Mouse (Mus musculus) cerebellum, adult 18-20 months (tissue): ENCODE results near the gene Olfr356.

ENCODE experiments used
- DNase-seq, 2 experiments: peaks; one replicate each; pipeline ENCODE4 v3.0.0; 2021

Gene Olfr356

GRCm38 (mm10) chr2:36936821-36937220, at the start of gene Olfr356:
Gene Olfr356, plus strand, starts transcription at chr2:36937121.
- no peak for DNase-seq

- no peak for DNase-seq
These were observed 44.1 kb upstream of the Olfr356 start, which contains the start of gene Olfr353 for GRCm38 (mm10) chr2:36892836-36893235. Gene Olfr353, minus strand, starts transcription at chr2:36892936.

- no peak for DNase-seq
These were observed 39.8 kb upstream of the Olfr356 start for GRCm38 (mm10) chr2:36897114-36897513.

GRCm38 (mm10) chr2:36905380-36905779, 31.5 kb upstream of the Olfr356 start, which contains the start of gene Olfr354:
Gene Olfr354, plus strand, starts transcription at chr2:36905680.
- no peak for DNase-seq

GRCm38 (mm10) chr2:36928797-36929196, 8.1 kb upstream of the Olfr356 start, which contains the start of gene Olfr355:
Gene Olfr355, minus strand, starts transcription at chr2:36928897.
- no peak for DNase-seq
